Mouse (Mus musculus) testis, adult 2 months (tissue): Measurements from ENCODE around the gene Erg. TPM values are rescaled to one million over a fixed set of nuclear protein-coding genes. Genes with fewer than 3 reads are reported as not detected.

ENCODE experiments used
- H3K27ac ChIP-seq: fragments of 200-500 bp; 2 replicates; pipeline ENCODE4 v1.5.1; 2012; ENCODE audit warnings: low read depth, low read length; ENCODE audit not compliant: control insufficient read depth, insufficient read depth
- H3K27me3 ChIP-seq: fragments of 200-500 bp; 2 replicates; pipeline ENCODE4 v1.6.1; 2012; ENCODE audit warnings: mild to moderate bottlenecking, low read length, moderate library complexity; ENCODE audit not compliant: control insufficient read depth, insufficient read depth
- H3K36me3 ChIP-seq: fragments of 200-500 bp; 2 replicates; pipeline ENCODE4 v1.6.1; 2012; ENCODE audit warnings: mild to moderate bottlenecking, low read length; ENCODE audit not compliant: control insufficient read depth, insufficient read depth
- H3K4me1 ChIP-seq: fragments of 200-500 bp; 2 replicates; pipeline ENCODE4 v1.6.1; 2012; ENCODE audit warnings: low read length; ENCODE audit not compliant: control insufficient read depth, insufficient read depth
- H3K4me3 ChIP-seq: fragments of 200-500 bp; 2 replicates; pipeline ENCODE4 v1.5.1; 2012; ENCODE audit warnings: low read depth, mild to moderate bottlenecking, low read length, moderate library complexity, mixed read lengths; ENCODE audit not compliant: control insufficient read depth
- CTCF ChIP-seq: fragments of 200-500 bp; IDR thresholded peaks from 2 replicates; pipeline ENCODE4 v1.5.1; 2012; ENCODE audit warnings: low read depth, mild to moderate bottlenecking, inconsistent platforms, low read length, moderate library complexity; ENCODE audit not compliant: control insufficient read depth, insufficient read depth, insufficient replicate concordance
- POLR2A ChIP-seq: fragments of 200-500 bp; IDR thresholded peaks from 2 replicates; pipeline ENCODE4 v1.6.1; 2012; ENCODE audit warnings: low read depth, mild to moderate bottlenecking, inconsistent platforms, low read length, moderate library complexity; ENCODE audit not compliant: control insufficient read depth
- polyA plus RNA-seq: library from polyadenylated mRNA; depleted of rRNA; stranded (reverse); fragments of >200 nt; gene quantifications from 2 replicates; pipeline ENCODE4 v1.2.3, GENCODE M21; 2012

Gene Erg
- polyA plus RNA-seq, 1 experiment, result 2.0 TPM

GRCm38 (mm10) chr16:95614482-95614881 lies 28.1 kb upstream of the Erg start:
- H3K4me3 ChIP-seq, result no peak overlapping the region
- H3K27ac ChIP-seq, result no peak overlapping the region
- no peaks in the 10 kb centered on the region for H3K4me1 ChIP-seq
- no peaks in the 10 kb centered on the region for H3K36me3 ChIP-seq
- TF ChIP-seq POLR2A (no peak), CTCF (no peak)
- no peaks in the 10 kb centered on the region for H3K27me3 ChIP-seq

GRCm38 (mm10) chr16:95611982-95612746 lies 25.8 kb upstream of the Erg start:
- Histone ChIP-seq H3K36me3 (no peaks in the 10 kb centered on the region), H3K27me3 (no peaks in the 10 kb centered on the region), H3K27ac (no peak overlapping the region), H3K4me3 (no peak overlapping the region), H3K4me1 (peaks cover 3% of the 10 kb centered on the region)
- TF ChIP-seq POLR2A (no peak), CTCF (no peak)

GRCm38 (mm10) chr16:95608624-95609023 lies 22.2 kb upstream of the Erg start:
- peaks cover 3% of the 10 kb centered on the region for H3K4me1 ChIP-seq
- H3K27ac ChIP-seq, result no peak overlapping the region
- H3K36me3 ChIP-seq, result no peaks in the 10 kb centered on the region
- no peaks in the 10 kb centered on the region for H3K27me3 ChIP-seq
- no peak for TF ChIP-seq POLR2A
- TF ChIP-seq CTCF, result no peak
- no peak overlapping the region; the same call in 1 of the 2 replicates for H3K4me3 ChIP-seq

- Histone ChIP-seq H3K27me3 (no peaks in the 10 kb centered on the region), H3K36me3 (no peaks in the 10 kb centered on the region), H3K4me3 (no peak overlapping the region), H3K4me1 (peaks cover 12% of the 10 kb centered on the region), H3K27ac (no peak overlapping the region)
- TF ChIP-seq CTCF (peak; percentile 77; the same call in 1 of the 2 replicates), POLR2A (no peak)
These were observed 18.9 kb upstream of the Erg start for GRCm38 (mm10) chr16:95605304-95605703.

GRCm38 (mm10) chr16:95602504-95602903 lies 16.1 kb upstream of the Erg start:
- TF ChIP-seq CTCF (no peak), POLR2A (no peak)
- H3K27ac ChIP-seq, result no peak overlapping the region

GRCm38 (mm10) chr16:95601807-95602206 lies 15.4 kb upstream of the Erg start:
- Histone ChIP-seq H3K36me3 (no peaks in the 10 kb centered on the region), H3K4me3 (no peak overlapping the region), H3K27me3 (no peaks in the 10 kb centered on the region), H3K4me1 (peaks cover 10% of the 10 kb centered on the region), H3K27ac (no peak overlapping the region)
- no peak for TF ChIP-seq POLR2A
- no peak for TF ChIP-seq CTCF

More at GRCm38 (mm10) chr16:95602504-95602903, 16.1 kb upstream of the Erg start:
- H3K4me1 ChIP-seq, result peaks cover 10% of the 10 kb centered on the region
- H3K4me3 ChIP-seq, result no peak overlapping the region
- no peaks in the 10 kb centered on the region for H3K36me3 ChIP-seq
- no peaks in the 10 kb centered on the region for H3K27me3 ChIP-seq

- H3K36me3 ChIP-seq, result no peaks in the 10 kb centered on the region
- H3K27me3 ChIP-seq, result no peaks in the 10 kb centered on the region
- H3K4me3 ChIP-seq, result peak overlapping the region; percentile 47
- peaks cover 10% of the 10 kb centered on the region for H3K4me1 ChIP-seq
- TF ChIP-seq CTCF (no peak), POLR2A (no peak)
- no peak overlapping the region for H3K27ac ChIP-seq
These were observed 14.8 kb upstream of the Erg start for GRCm38 (mm10) chr16:95601219-95601580.

GRCm38 (mm10) chr16:95600572-95601218 lies 14.3 kb upstream of the Erg start:
- Histone ChIP-seq H3K4me1 (peaks cover 10% of the 10 kb centered on the region), H3K27me3 (no peaks in the 10 kb centered on the region), H3K27ac (no peak overlapping the region), H3K36me3 (no peaks in the 10 kb centered on the region), H3K4me3 (peak overlapping the region; percentile 47)
- TF ChIP-seq POLR2A (no peak), CTCF (no peak)
